Mouse (Mus musculus) neural tube, embryonic 11.5 days (tissue): ENCODE measurements at regions not wholly inside any gene's neighbourhood (a gene's known extent, or its start where the extent isn't known, plus 50 kb on each side); places are given as distances from the start of the nearest gene placed in this dataset.

Source experiments
- ATAC-seq: fragments of 200-750 bp; cut with Nextera tagmentation; 2 replicates; pipeline ENCODE4 v1.8.0; 2017; ENCODE audit warnings: moderate number of reproducible peaks, mild to moderate bottlenecking, moderate TSS enrichment, moderate library complexity; ENCODE audit not compliant: insufficient read depth, low FRiP score, low TSS enrichment
- DNase-seq: peaks from one replicate; pipeline ENCODE4 v3.0.0-alpha.2; 2015; ENCODE audit warnings: low spot score
- H3K27ac ChIP-seq: fragments of 300-500 bp; sonication (generic); 2 replicates; pipeline ENCODE4 v1.5.1; 2014; ENCODE audit warnings: low read depth, mild to moderate bottlenecking, low read length
- H3K27me3 ChIP-seq: fragments of 300-500 bp; sonication (generic); 2 replicates; pipeline ENCODE4 v1.6.1; 2014; ENCODE audit warnings: mild to moderate bottlenecking, low read length, mixed read lengths; ENCODE audit not compliant: control insufficient read depth, insufficient read depth
- H3K36me3 ChIP-seq: fragments of 300-500 bp; sonication (generic); 2 replicates; pipeline ENCODE4 v1.6.1; 2014; ENCODE audit warnings: mild to moderate bottlenecking, low read length, moderate library complexity, mixed read lengths; ENCODE audit not compliant: control insufficient read depth, insufficient read depth
- H3K4me1 ChIP-seq: fragments of 300-500 bp; sonication (generic); 2 replicates; pipeline ENCODE4 v1.6.1; 2014; ENCODE audit warnings: low read length, mixed read lengths; ENCODE audit not compliant: control insufficient read depth, insufficient read depth
- H3K4me2 ChIP-seq: fragments of 300-500 bp; sonication (generic); 2 replicates; pipeline ENCODE4 v1.6.1; 2014; ENCODE audit warnings: low read depth, mild to moderate bottlenecking, moderate library complexity
- H3K4me3 ChIP-seq: fragments of 300-500 bp; sonication (generic); 2 replicates; pipeline ENCODE4 v1.5.1; 2014; ENCODE audit warnings: low read depth, low read length
- H3K9ac ChIP-seq: fragments of 300-500 bp; sonication (generic); 2 replicates; pipeline ENCODE4 v1.6.1; 2014; ENCODE audit warnings: mild to moderate bottlenecking, low read length
- H3K9me3 ChIP-seq: fragments of 300-500 bp; sonication (generic); 2 replicates; pipeline ENCODE4 v1.6.1; 2016; ENCODE audit warnings: low read length; ENCODE audit not compliant: control insufficient read depth
- WGBS: fragments of 180-500 bp; shearing (Covaris S2); extraction: QIAGEN DNeasy Blood & Tissue Kit; methylation state at CpG from one replicate; pipeline ENCODE4 v1.1.7; 2014; 5-methylcytosine and 5-hydroxymethylcytosine counted together

GRCm38 (mm10) chr1:143053599-143053998 lies 586.9 kb upstream of the B3galt2 start:
- H3K4me2 ChIP-seq: no peak overlapping the region
- no peak for ATAC-seq
- DNase-seq: no peak
- H3K27me3 ChIP-seq: no peaks in the 10 kb centered on the region
- H3K4me1 ChIP-seq: no peaks in the 10 kb centered on the region
- no peaks in the 10 kb centered on the region for H3K36me3 ChIP-seq
- H3K9me3 ChIP-seq: no peaks in the 10 kb centered on the region
- 94% methylated on average over 2 of the region's 2 CpGs for WGBS
- no peak overlapping the region for H3K27ac ChIP-seq
- H3K9ac ChIP-seq: no peak overlapping the region
- no peak overlapping the region for H3K4me3 ChIP-seq

GRCm38 (mm10) chr1:143054451-143055024 lies 585.9 kb upstream of the B3galt2 start:
- no peak overlapping the region for H3K27ac ChIP-seq
- ATAC-seq: no peak
- WGBS: 73% methylated on average over 3 of the region's 3 CpGs

GRCm38 (mm10) chr1:143060698-143061576 lies 579.5 kb upstream of the B3galt2 start:
- no peak overlapping the region for H3K27ac ChIP-seq
- no peaks in the 10 kb centered on the region for H3K27me3 ChIP-seq
- no peak for DNase-seq
- H3K4me1 ChIP-seq: no peaks in the 10 kb centered on the region
- no peaks in the 10 kb centered on the region for H3K36me3 ChIP-seq
- ATAC-seq: no peak
- H3K4me3 ChIP-seq: no peak overlapping the region
- H3K9me3 ChIP-seq: no peaks in the 10 kb centered on the region
- no peak overlapping the region for H3K4me2 ChIP-seq
- H3K9ac ChIP-seq: no peak overlapping the region
- WGBS: 66% methylated on average over 4 of the region's 4 CpGs

More at GRCm38 (mm10) chr1:143054451-143055024, 585.9 kb upstream of the B3galt2 start:
- no peaks in the 10 kb centered on the region for H3K4me1 ChIP-seq
- H3K4me3 ChIP-seq: no peak overlapping the region
- no peaks in the 10 kb centered on the region for H3K36me3 ChIP-seq
- H3K4me2 ChIP-seq: no peak overlapping the region
- DNase-seq: no peak
- H3K9ac ChIP-seq: no peak overlapping the region
- no peaks in the 10 kb centered on the region for H3K9me3 ChIP-seq
- no peaks in the 10 kb centered on the region for H3K27me3 ChIP-seq

GRCm38 (mm10) chr1:143065493-143065892 lies 575.0 kb upstream of the B3galt2 start:
- no peak overlapping the region for H3K4me3 ChIP-seq
- H3K9ac ChIP-seq: no peak overlapping the region
- H3K4me2 ChIP-seq: no peak overlapping the region
- DNase-seq (no peak), ATAC-seq (no peak)
- no peaks in the 10 kb centered on the region for H3K36me3 ChIP-seq
- H3K27me3 ChIP-seq: no peaks in the 10 kb centered on the region
- no peak overlapping the region for H3K27ac ChIP-seq
- no peaks in the 10 kb centered on the region for H3K9me3 ChIP-seq
- H3K4me1 ChIP-seq: no peaks in the 10 kb centered on the region

GRCm38 (mm10) chr1:143071781-143072382 lies 568.6 kb upstream of the B3galt2 start:
- no peak overlapping the region for H3K4me3 ChIP-seq
- H3K36me3 ChIP-seq: no peaks in the 10 kb centered on the region
- no peak overlapping the region for H3K4me2 ChIP-seq
- no peaks in the 10 kb centered on the region for H3K4me1 ChIP-seq
- 87% methylated on average over 3 of the region's 3 CpGs for whole genome bisulfite sequencing
- H3K9me3 ChIP-seq: no peaks in the 10 kb centered on the region
- H3K9ac ChIP-seq: no peak overlapping the region
- no peaks in the 10 kb centered on the region for H3K27me3 ChIP-seq
- ATAC-seq: no peak
- no peak overlapping the region for H3K27ac ChIP-seq
- no peak for DNase-seq

- ATAC-seq: no peak
- Histone ChIP-seq H3K4me3 (no peak overlapping the region), H3K9ac (no peak overlapping the region), H3K4me1 (no peaks in the 10 kb centered on the region), H3K27me3 (no peaks in the 10 kb centered on the region), H3K4me2 (no peak overlapping the region), H3K36me3 (no peaks in the 10 kb centered on the region), H3K9me3 (no peaks in the 10 kb centered on the region), H3K27ac (no peak overlapping the region)
- 82% methylated on average over 4 of the region's 4 CpGs for WGBS
- DNase-seq: no peak
These were observed 565.5 kb upstream of the B3galt2 start for GRCm38 (mm10) chr1:143074999-143075398.

- ATAC-seq (no peak), DNase-seq (no peak)
- WGBS: 97% methylated on average over 2 of the region's 2 CpGs
- no peak overlapping the region for H3K9ac ChIP-seq
- no peaks in the 10 kb centered on the region for H3K9me3 ChIP-seq
- no peaks in the 10 kb centered on the region for H3K27me3 ChIP-seq
- H3K4me1 ChIP-seq: no peaks in the 10 kb centered on the region
- no peak overlapping the region for H3K4me3 ChIP-seq
- no peaks in the 10 kb centered on the region for H3K36me3 ChIP-seq
- H3K27ac ChIP-seq: no peak overlapping the region
- no peak overlapping the region for H3K4me2 ChIP-seq
These were observed 560.0 kb upstream of the B3galt2 start for GRCm38 (mm10) chr1:143080441-143080840.

GRCm38 (mm10) chr1:143096904-143097303 lies 543.6 kb upstream of the B3galt2 start:
- Histone ChIP-seq H3K4me2 (no peak overlapping the region), H3K4me1 (no peaks in the 10 kb centered on the region), H3K36me3 (no peaks in the 10 kb centered on the region), H3K9me3 (no peaks in the 10 kb centered on the region), H3K27ac (no peak overlapping the region), H3K9ac (no peak overlapping the region), H3K27me3 (no peaks in the 10 kb centered on the region), H3K4me3 (no peak overlapping the region)
- 0 out of 2 replicates have a peak, but pooled peaks have one; percentile 17 for ATAC-seq
- 77% methylated on average over 4 of the region's 4 CpGs for WGBS
- no peak for DNase-seq

GRCm38 (mm10) chr1:143098307-143098706 lies 542.2 kb upstream of the B3galt2 start:
- no peak for ATAC-seq
- Histone ChIP-seq H3K4me2 (no peak overlapping the region), H3K36me3 (no peaks in the 10 kb centered on the region), H3K9ac (no peak overlapping the region), H3K4me3 (no peak overlapping the region), H3K27ac (no peak overlapping the region), H3K27me3 (no peaks in the 10 kb centered on the region), H3K9me3 (no peaks in the 10 kb centered on the region), H3K4me1 (no peaks in the 10 kb centered on the region)
- DNase-seq: no peak
